Mouse (Mus musculus) kidney, adult 8-10 months (tissue): ENCODE measurements at regions not wholly inside any gene's neighbourhood (a gene's known extent, or its start where the extent isn't known, plus 50 kb on each side); places are given as distances from the start of the nearest gene placed in this dataset.

Source experiments
- DNase-seq, 2 experiments: peaks; one replicate each; pipeline ENCODE4 v3.0.0; 2022

GRCm38 (mm10) chr5:103374162-103374561, 50.8 kb upstream of the Ptpn13 start:
- peak; percentile 75 to 81 for DNase-seq

GRCm38 (mm10) chr5:103373089-103373488, 51.9 kb upstream of the Ptpn13 start:
- DNase-seq: no peak

GRCm38 (mm10) chr5:103370456-103370855, 54.5 kb upstream of the Ptpn13 start:
- DNase-seq: no peak

- DNase-seq: peak in 1 of 2 experiments; percentile 53
These were observed 56.0 kb upstream of the Ptpn13 start for GRCm38 (mm10) chr5:103368993-103369392.

GRCm38 (mm10) chr5:103367201-103367671, 57.8 kb upstream of the Ptpn13 start:
- DNase-seq: no peak

- DNase-seq: no peak
These were observed 59.1 kb upstream of the Ptpn13 start for GRCm38 (mm10) chr5:103365700-103366448.

- peak; percentile 84 to 92 for DNase-seq
These were observed 59.9 kb upstream of the Ptpn13 start for GRCm38 (mm10) chr5:103364791-103365699.

GRCm38 (mm10) chr5:103360775-103361247, 64.2 kb upstream of the Ptpn13 start:
- DNase-seq: no peak

- no peak for DNase-seq
These were observed 64.6 kb upstream of the Ptpn13 start for GRCm38 (mm10) chr5:103360360-103360759.

- DNase-seq: no peak
These were observed 67.4 kb upstream of the Ptpn13 start for GRCm38 (mm10) chr5:103357558-103357957.

GRCm38 (mm10) chr5:103356500-103356899, 68.5 kb upstream of the Ptpn13 start:
- DNase-seq: peak in 1 of 2 experiments; percentile 48

GRCm38 (mm10) chr5:103355372-103356300, 69.4 kb upstream of the Ptpn13 start:
- DNase-seq: peak in 1 of 2 experiments; percentile 58

- DNase-seq: no peak
These were observed 81.1 kb upstream of the Ptpn13 start for GRCm38 (mm10) chr5:103343869-103344268.

- DNase-seq: peak in 1 of 2 experiments; percentile 26
These were observed 83.5 kb upstream of the Ptpn13 start for GRCm38 (mm10) chr5:103341456-103341855.

GRCm38 (mm10) chr5:103340626-103341025, 84.4 kb upstream of the Ptpn13 start:
- no peak for DNase-seq

GRCm38 (mm10) chr5:103336689-103337490, 88.1 kb upstream of the Ptpn13 start:
- DNase-seq: no peak

- no peak for DNase-seq
These were observed 88.9 kb upstream of the Ptpn13 start for GRCm38 (mm10) chr5:103335916-103336688.

GRCm38 (mm10) chr5:103326412-103326811, 98.6 kb upstream of the Ptpn13 start:
- no peak for DNase-seq

- no peak for DNase-seq
These were observed 104.7 kb upstream of the Ptpn13 start for GRCm38 (mm10) chr5:103320341-103320740.

- no peak for DNase-seq
These were observed 98.8 kb upstream of the Mapk10 start for GRCm38 (mm10) chr5:103309806-103310525.
